Mouse (Mus musculus) retina, adult 2 months (tissue): ENCODE data around the gene Gm42417.
A peak's percentile ranks its signal among the peaks of the same experiment; 100 is the strongest.

ENCODE experiments used
- DNase-seq: peaks from one replicate; pipeline ENCODE4 v3.0.0-alpha.2; 2012; ENCODE audit warnings: low read depth, low spot score

Gm42417 gene

DNA sequence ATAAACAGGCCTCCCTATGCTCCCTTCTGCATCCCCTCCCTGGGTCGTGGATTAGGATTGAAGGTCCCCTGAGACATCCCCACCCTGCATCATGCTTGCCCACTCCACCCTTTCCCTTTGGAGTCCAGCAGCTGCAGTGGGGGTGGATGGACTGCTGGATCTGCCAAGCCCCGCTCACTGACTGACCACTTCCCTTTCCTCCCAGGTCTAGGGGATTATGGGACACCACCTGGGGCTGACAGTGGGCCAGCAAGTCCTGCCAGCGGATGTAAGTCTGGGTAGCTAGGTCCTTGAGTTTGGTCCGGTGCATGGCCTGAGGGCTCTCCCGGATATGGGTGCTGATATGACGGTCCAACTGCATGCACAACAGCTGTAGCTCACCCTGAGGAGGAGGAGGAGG, 24.9 kb upstream of the Gm42417 start:
- no peak for DNase-seq

DNA sequence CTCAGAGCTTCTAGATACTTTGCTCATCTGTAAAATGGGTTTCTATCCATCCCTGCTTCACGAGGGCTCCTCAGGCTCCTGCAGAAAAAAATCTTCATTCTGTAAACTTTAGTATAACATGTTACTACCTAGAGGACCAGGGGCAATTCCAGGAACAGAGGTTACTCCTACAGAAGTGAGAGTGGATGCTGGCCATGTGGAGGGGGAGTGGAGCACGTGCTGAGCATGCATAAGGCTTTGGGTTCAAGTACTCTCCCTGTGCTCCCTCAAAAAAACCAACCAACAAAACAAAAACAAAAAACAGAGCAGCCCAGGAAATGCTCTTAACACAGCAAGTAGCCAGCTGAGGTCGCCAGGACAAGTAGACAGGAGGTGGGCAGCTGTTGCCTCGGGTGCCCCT, 24.4 kb upstream of the Gm42417 start:
- DNase-seq = no peak

DNA sequence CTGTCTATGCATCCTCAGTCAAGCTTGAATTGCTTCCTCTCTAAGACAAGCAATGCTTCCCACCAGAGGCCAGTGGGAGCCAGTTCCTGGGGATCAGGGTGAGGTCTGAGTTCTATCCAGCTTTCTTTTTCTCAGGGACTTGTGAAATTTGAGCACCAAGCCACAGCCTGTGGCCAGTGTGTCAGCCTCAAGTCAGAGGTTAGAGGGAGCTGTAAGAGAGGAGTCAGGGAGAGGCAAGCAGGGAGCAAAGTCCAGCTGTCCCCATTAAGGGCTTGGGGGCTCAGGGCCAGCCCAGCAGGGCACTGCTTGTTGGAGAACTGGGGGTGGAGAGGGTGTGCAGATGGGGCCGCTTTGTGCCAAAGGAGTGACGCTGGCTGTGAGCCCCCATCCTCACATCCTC, 24.0 kb upstream of the Gm42417 start:
- no peak for DNase-seq

DNA sequence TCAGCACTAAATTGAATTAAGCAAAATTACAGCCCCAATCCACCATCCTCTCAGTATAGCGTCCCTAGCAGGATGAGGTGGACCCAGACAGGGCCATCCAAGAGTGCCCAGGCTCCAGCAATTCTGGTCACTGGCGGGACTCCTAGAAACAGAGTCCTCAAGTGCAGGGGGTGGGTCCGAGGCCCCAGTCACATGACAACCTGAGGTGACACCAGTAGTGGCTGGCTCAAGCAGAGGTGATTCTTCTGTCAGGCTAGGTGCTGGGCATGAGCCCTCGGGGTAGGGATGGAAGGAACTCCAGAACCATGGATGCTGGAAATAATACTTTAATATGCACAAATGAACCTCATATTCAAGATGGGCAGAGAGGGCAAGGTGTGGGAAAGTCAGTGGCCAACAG, 23.2 kb upstream of the Gm42417 start:
- no peak for DNase-seq

DNA sequence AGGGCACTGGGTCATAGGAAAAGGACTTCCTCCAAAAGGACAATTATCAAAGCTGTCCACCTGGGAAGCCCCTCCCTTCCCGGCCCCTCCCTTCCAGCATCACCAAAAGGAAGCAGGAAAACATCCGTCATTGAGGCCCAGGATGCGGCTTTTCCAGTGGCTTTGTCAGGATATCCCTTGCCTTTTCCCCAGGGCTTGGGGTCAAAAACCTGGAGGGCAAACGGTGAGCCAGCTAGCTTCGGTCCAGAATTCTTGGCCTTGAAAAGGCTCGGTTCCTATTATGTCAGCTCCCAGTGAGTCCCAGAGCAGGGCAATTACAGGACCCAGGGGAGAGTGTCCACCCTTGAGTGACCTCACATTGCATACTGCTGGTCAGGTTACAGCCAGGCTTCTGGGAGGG, 21.7 kb upstream of the Gm42417 start:
- no peak for DNase-seq

DNA sequence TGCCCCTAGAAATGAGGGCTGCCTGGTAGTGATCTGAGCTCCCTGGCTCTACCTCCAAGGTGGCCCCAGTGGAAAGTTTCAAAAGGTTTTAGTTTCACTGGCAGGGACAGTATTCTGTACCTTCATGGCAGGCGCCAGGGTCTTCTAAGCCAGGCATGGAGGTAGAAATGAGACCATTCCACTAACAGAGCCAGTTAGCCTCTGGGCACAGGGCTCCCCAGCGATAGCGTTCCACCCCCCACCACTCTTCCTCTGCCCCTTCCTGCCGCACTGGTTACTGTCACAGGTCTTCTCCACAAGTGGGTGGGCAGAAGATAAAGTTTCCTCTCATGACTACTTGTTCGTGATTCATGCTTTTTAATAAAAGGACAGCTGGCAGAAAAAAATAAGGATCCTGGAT, 20.7 kb upstream of the Gm42417 start:
- DNase-seq = no peak

DNA sequence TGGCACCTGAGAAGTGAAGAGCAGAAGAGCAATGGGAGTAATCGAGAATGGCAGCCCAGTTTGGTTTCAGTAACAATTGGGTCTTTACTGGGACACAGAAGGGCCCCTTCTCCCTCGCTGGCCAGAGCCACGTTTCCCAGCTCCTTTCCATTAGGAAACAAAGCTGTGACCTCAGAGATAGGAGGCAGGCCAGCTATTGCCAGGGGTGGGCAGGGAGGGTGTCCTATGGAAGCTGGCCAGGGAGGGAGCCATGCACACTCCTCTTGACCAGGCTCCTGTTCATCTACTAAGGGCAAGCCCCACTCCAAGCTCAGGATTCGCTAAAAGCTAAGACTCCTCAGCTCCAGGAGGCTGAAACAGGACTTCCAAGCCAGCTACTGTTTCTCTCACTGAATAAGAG, 20.0 kb upstream of the Gm42417 start:
- DNase-seq = no peak

DNA sequence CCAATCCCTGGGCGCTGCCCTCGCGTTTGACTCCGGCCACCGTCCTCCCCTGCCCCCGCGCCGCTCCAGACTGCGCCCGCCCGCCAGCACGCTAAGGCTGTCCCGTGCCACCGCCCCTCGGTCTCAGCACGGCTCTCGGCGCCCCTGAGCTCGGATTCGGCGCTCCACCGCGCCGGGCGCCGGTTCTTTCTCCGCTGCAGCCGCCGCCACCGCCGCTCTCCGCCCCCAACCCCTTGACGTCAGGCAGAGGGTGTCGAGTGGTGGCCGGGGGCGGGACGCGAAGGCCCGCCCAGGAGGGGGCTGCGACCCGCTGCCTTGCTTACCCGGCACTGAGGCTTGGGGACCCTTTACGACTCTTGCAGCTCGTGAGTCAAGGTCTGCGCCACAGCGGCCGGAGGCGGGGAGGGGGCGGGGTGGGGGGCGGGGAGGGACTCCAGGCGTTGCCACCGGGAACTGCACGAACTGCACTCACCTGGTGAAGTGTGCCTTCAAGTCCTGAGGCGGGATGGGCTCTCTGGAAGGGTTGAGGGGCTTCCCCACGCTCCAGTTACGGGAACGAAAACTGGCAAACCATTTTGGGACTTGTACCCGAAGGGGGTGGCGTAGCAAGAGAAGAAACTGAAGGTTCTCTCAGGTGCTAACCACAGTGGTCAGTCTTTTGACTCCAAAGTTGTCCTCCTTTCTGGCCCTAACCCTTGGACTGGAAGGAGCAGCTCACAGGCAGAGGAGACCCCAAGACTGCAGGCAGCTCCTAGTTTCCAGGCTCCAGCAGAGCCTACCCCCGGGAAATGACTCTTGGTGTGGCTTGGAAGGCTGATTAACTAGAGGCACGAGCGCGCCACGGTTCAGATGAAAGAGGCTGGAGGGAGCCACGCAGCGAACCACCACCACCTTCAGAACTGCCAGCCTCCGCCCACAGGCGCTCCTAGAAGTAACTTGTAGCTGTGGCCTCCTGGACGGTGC, 19.1 kb upstream of the Gm42417 start, which contains the start of gene Sema4c:
Gene Sema4c, minus strand, starts transcription at position 319 of the 963 bp plus-strand sequence.
- DNase-seq = no peak

DNA sequence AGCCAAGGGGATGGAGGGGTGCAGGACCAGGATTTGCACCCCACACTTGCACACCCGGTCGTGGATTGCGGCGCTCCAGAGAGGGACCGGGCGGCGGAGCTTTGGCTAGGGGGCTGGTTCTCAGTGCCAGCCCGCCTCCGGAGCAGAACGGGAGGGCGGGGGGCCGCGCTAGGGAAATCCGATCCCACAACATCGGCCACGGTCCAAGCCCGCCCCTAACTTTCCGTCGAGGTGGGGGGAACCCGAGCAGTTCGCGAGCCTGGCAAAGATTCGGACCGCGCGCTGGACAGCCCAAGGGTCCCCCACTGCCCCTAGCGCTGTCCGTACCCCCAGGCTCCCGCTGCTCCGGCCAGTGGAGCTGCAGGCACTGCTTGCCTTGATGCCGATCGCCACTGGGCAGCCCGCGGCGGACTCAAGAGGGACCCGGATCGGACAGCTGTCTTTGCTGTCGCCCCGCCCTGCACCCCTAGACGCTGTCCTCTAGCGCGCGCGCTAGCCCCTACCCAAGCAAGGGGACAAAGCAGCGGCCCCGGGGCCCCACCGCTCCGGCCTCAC, 18.3 kb upstream of the Gm42417 start:
- DNase-seq = no peak

DNA sequence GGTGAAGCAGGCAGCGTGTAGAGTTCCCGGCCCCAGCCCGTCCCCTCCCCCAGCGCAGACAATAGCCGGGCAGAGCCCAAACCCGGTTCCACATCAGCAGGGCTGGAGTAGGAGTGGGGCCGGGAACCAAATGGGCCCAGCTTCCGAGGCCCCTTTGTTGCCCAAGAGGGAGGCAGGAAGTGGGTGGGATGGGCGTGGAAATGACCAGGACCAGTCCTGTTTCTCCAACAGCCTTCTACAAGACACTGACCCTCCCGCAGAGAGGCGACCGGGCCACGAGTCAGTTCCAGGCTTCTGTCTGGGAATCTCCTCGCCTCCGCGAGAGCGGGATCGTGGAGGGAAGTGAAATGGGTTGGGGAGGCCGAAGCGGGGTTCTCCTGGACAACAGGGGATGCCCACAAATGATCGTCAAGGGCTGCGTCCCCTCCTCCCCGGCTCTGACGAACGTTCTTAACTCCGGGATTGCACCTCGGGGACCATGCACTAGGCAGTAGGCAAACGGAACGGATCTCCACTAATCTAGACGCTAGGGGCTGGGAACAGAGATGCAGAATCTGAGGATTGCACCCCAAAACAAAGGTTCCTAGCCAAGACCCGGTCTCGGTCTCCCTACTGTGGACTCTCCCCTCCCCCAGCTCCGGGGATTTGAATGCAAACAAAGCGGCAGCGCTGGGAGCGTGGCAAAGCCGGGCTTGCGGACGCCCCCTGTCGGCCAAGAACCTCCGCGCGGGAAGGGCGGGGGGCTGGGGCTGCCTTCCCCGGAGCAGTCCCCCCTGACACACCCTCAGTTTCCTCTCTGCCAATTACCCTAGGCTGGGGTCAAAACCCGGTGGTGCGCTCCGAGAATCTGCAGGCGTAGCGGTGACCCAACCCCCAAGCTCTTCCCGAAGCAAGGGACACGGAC, 17.6 kb upstream of the Gm42417 start:
- peak; percentile 66 for DNase-seq

DNA sequence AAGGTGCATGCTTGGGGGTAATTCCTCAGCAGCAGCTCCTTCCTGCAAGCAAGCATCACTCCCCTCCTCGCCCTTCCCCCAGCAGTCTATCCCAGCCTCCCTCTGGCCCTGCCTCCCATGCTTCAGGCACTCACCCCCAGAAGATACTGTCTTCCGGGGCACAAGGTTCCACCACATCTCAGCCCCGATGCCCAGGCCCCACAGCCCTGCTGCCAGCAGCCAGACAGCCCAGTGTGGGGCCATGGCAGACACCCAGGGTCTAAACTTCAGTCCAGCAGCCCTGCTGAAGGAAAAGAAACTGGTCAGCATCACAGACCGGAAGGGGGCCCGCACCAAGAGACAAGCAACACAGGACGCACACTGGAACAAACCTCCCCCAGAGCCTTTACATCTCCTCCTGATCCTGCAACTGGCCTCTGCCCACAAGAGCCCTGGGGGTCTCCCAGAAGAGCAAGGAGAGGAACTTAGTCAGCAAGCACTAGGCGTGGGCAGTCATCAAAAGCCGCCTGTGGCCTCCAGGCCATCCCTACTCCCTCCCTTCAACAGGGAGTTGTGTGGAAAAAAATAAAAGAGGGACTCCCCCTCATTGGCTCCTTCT, 16.7 kb upstream of the Gm42417 start:
- DNase-seq = no peak

DNA sequence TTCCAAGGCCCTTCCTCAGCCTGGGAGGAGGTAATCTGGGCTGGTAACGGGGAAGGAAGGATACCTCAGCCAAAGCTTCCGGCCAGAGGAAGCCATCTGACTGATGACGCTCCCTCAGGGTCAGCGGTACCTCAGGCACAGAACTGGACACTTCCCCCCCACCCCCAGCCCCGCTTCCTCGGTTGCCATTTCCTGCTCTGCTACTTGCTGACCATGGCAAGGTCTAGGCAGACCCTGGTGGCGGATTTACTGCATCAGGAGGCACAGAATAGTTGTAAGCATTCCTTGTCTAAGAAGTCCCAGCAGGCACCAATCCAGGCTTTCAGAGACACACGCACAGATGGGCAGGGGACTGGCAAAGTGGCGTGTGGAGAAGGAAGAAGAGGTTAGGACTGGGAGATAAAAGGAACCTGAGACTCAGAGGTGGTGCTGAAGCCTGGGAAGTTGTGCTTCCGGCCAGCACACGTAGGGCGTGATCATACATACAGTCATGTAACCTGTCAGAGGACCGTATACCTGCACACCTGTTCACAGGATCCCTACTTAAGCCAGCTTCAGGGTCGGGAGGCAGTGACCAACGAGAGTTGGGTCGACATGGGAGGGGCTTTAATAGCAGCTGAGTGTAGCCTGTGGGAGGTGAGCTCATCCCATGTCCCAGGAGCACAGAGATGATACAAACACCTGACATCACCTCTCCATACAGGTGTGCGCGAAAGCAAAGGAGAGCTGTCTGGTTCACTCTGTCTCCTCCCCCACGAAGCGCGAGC, 15.6 kb upstream of the Gm42417 start:
- no peak for DNase-seq

DNA sequence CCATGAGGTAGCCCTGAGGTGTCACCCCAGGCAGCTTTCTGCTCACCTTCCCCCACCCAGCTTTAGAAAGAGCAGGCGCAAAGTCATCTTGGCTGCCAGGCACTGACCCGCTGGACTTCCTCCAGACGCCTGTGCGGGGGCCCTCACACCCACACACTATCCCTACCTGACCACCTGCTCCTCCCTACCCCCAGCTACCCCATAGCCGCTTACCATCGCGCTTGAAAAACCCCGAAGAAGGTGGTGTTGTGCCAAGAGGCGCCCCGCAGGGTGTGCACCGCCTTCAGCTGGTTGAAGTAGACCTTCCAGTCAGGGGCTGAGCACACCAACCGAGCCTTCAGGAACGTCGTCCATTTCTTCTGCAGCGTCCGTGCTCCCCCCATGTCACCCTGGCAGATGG, 13.3 kb upstream of the Gm42417 start:
- no peak for DNase-seq

DNA sequence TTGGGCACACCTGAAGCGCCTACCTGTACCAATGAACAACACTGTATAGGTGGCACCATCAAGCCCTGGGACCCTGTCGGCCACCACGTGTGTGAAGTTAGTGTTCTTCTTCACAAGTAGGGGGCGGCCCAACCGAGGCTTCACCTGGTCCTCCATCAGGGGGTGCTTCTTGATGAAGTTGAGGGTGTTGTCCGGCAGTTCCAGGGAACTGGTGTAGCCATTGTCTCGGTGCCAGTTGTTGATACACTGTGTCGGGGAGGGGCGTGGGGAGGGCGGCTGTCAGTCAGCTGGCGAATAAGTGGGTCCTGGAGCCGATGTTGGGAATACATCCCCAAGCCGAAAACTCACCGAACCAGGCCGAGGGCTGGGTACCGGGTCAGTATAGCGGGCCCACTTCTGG, 12.7 kb upstream of the Gm42417 start:
- DNase-seq = no peak

DNA sequence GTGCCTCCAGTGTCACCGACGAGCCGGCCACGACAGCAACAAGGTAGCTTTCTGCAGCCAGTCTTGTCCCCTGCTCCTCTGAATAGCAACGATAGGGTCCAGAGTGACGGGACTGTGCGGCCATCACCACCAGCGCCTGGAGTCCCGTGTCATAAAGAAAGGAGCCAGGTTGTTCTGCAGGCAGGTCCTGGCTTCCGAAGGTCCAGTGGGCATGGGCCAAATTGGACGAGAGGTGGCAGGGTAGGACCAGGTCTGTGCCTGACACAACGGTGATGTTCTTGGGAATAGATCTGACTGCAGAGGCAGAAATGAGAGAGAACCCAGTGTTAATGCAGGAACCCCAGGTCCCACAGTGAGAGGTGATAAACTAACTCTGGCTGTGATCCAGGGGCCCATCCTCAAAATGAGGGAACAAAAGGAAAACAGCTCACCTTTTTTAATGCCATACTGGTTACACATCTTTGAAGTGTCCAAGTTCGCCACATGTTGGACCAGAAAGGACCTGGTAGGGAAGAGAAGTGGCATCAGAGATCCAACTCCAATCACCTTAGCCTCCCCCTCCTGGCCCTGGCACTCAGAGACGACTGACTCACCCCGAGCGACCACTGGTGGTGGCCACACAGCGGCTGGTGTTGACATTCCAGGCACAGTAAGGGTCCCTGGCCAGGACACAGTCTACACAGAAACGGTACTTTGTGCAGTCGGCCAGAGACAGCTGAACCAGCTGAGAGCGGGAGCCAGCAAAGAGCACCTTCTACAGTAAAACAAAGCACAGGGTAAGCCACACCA, 11.0 kb upstream of the Gm42417 start:
- DNase-seq = no peak

DNA sequence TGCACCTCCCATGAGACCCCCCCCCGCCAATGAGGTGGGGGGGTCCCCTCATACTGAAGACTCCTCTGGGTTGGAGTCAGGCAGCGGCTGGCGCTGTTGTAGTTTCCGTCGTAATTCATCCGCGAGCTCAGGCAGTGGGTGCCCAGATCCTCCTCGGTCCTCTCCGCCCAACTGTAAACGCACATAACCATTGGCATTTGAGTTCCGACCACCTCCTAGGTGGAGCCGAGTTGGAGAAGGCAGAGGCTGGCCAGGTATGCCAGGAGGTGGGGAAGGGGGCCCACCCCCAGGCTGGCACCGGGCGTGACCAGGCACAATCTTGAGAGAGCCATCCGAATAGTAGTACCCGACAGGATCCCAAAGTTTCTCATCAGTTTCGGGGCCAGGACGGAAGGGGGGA, 10.3 kb upstream of the Gm42417 start:
- DNase-seq = no peak

DNA sequence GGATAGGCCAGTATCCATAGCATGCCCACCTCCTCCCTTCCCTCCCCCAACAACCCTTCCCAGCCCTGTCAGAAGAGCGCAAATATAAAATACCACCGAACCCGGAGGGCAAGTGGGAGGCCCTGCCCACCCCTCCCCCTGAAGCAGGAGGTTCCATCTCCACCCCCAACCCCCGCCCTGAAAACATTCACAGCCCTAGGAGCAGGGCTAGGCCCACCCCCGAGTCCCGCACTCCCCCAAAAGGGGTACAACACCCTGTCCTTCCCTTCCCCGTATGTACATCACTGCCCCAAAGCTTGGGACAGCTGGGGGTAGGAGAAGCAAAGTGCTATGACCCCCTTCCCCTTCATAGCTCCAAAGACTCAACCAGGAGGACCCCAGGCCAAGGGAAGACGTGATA, 9.5 kb upstream of the Gm42417 start:
- no peak for DNase-seq

DNA sequence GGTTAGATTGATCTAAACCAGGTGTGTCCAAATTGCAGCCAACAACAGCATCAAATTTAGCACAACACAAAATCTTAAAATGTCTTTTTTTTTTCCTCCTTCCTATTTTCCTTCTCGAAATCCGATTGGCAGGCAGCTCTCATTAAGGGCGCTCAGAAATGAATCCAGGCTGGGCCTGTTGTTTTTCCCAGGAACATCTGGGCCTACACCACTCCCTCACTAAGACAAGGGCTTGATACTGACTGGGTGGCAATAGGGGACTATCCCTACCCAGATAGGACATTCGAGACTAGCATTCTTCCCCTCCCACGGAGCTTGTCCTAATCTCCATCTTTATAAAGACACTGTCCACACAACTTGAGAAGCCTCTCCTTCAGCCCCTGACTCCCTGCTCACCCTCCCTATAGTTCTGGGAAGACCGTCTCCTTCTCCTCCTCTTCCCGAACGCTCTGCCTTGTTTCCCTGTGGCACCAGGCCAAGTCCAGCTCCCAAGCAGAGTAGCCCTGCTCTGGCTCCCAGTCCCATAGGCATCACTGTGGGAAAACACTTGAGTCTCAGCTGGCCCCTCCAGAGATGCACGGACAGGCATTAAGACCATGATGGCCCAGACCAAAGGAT, 8.9 kb upstream of the Gm42417 start:
- DNase-seq = no peak

DNA sequence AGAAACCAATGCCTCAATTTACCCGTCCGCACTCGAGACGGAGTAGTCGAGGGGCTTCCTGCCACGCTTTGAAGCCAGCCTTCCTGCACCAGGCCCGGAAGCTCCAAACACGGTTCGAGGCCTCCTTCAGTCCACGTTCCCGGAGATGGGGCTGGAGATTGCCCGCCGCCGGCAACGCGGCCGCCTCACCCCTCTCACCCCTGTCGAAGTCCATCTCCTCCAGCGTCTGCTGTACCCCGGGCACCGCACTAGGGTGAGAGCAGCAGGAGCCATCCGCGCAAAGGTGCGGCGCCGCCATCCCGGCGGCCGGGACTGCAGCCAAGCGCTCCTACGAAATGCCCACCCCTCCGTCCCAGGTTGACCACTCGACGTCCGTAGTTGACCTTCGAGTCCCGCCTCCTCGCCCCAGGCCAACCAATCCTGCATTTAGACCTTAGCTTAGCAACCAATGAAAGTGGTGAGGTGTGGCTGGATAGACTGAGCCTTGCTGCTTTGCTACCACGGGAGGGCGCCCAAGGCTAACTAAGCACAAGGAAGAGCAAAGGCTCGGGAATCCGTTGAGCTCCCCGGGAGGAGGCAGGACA, 7.8 kb upstream of the Gm42417 start, which contains the start of gene Ankrd39:
Gene Ankrd39, minus strand, starts transcription at position 558 of the 584 bp plus-strand sequence.
- DNase-seq = peak; percentile 98
